Mouse (Mus musculus) central nervous system, embryonic 14 days (tissue): ENCODE data around the gene Kidins220. TPM values are rescaled to one million over a fixed set of nuclear protein-coding genes. Genes with fewer than 3 reads are reported as not detected.

Source experiments
- polyA plus RNA-seq: library from polyadenylated mRNA; depleted of rRNA; stranded (reverse); fragments of >200 nt; gene quantifications from 2 replicates; pipeline ENCODE4 v1.2.3, GENCODE M21; 2012; rRNA removed

Kidins220 gene
- polyA plus RNA-seq: 175 and 184 TPM in 2 replicates

GRCm38 (mm10) chr12:24974446-24975114 lies at the start of gene Kidins220:
Kidins220 (plus strand) TSS chr12:24974925.

GRCm38 (mm10) chr12:25097052-25097209 lies 122.2 kb downstream of the Kidins220 start, which contains the start of gene Id2:
Id2 (minus strand) TSS chr12:25097140.

Other genes with a start within 250 kb of the Kidins220 start
- gene Mboat2, start 144.0 kb upstream of the Kidins220 start, polyA plus RNA-seq: 25.4 and 25.6 TPM in 2 replicates
- gene Id2, start 122.2 kb downstream of the Kidins220 start, polyA plus RNA-seq: 158 and 194 TPM in 2 replicates